Mouse (Mus musculus): ENCODE data around the gene Zbtb7a.

The Zbtb7a gene

GRCm38 (mm10) chr10:81134966-81135681 is at the start of gene Zbtb7a:
Zbtb7a (plus strand) TSS chr10:81135220.
- peak; percentile 58 for DNase-seq (ENCODE audit: extremely low spot score)

GRCm38 (mm10) chr10:81087021-81087420 is 48.0 kb upstream of the Zbtb7a start:
- DNase-seq (ENCODE audit: extremely low spot score), result no peak

- DNase-seq (ENCODE audit: extremely low spot score), result no peak
Measured at GRCm38 (mm10) chr10:81089216-81089615, 45.8 kb upstream of the Zbtb7a start.

- DNase-seq (ENCODE audit: extremely low spot score), result no peak
Measured at GRCm38 (mm10) chr10:81090621-81091020, 44.4 kb upstream of the Zbtb7a start.

- no peak for DNase-seq (ENCODE audit: extremely low spot score)
Measured at GRCm38 (mm10) chr10:81092465-81093250, 42.4 kb upstream of the Zbtb7a start.

- no peak for DNase-seq (ENCODE audit: extremely low spot score)
Measured at GRCm38 (mm10) chr10:81094931-81095678, 39.9 kb upstream of the Zbtb7a start.

- peak; percentile 95 for DNase-seq (ENCODE audit: extremely low spot score)
Measured at GRCm38 (mm10) chr10:81105565-81106112, 29.4 kb upstream of the Zbtb7a start, which contains the start of gene Map2k2. Map2k2 (plus strand) TSS chr10:81105915.

- DNase-seq (ENCODE audit: extremely low spot score), result peak; percentile 97
Measured at GRCm38 (mm10) chr10:81106113-81106721, 28.8 kb upstream of the Zbtb7a start.

- DNase-seq (ENCODE audit: extremely low spot score), result no peak
Measured at GRCm38 (mm10) chr10:81112946-81113345, 22.1 kb upstream of the Zbtb7a start.

GRCm38 (mm10) chr10:81119625-81120024 is 15.4 kb upstream of the Zbtb7a start:
- DNase-seq (ENCODE audit: extremely low spot score), result no peak

- DNase-seq (ENCODE audit: extremely low spot score), result no peak
Measured at GRCm38 (mm10) chr10:81120650-81121049, 14.4 kb upstream of the Zbtb7a start.

GRCm38 (mm10) chr10:81122889-81123288 is 12.1 kb upstream of the Zbtb7a start:
- no peak for DNase-seq (ENCODE audit: extremely low spot score)

- DNase-seq (ENCODE audit: extremely low spot score), result no peak
Measured at GRCm38 (mm10) chr10:81123500-81123899, 11.5 kb upstream of the Zbtb7a start.

- no peak for DNase-seq (ENCODE audit: extremely low spot score)
Measured at GRCm38 (mm10) chr10:81134181-81134587, 836 bp upstream of the Zbtb7a start.

- peak; percentile 74 for DNase-seq (ENCODE audit: extremely low spot score)
Measured at GRCm38 (mm10) chr10:81135831-81136705, 1.0 kb downstream of the Zbtb7a start.

GRCm38 (mm10) chr10:81136706-81137231 is 1.7 kb downstream of the Zbtb7a start:
- DNase-seq (ENCODE audit: extremely low spot score), result peak; percentile 85

GRCm38 (mm10) chr10:81137252-81138130 is 2.5 kb downstream of the Zbtb7a start:
- peak; percentile 100 for DNase-seq (ENCODE audit: extremely low spot score)

GRCm38 (mm10) chr10:81138131-81138782 is 3.2 kb downstream of the Zbtb7a start:
- peak; percentile 61 for DNase-seq (ENCODE audit: extremely low spot score)
